Mouse (Mus musculus): ENCODE measurements at regions not wholly inside any gene's neighbourhood (a gene's known extent, or its start where the extent isn't known, plus 50 kb on each side); places are given as distances from the start of the nearest gene placed in this dataset.
"Not testable (repeated sequence)": the region's sequence is repeated elsewhere in the genome, so short reads cannot be mapped to it uniquely, and the experiment has no call there.

GRCm38 (mm10) chr2:162867516-162868029 is 63.8 kb upstream of the Srsf6 start:
- no peak for ATAC-seq (replicated peaks; ENCODE audit: poor library complexity, severe bottlenecking)

GRCm38 (mm10) chr2:162866613-162867314 is 64.6 kb upstream of the Srsf6 start:
- no peak for ATAC-seq (replicated peaks; ENCODE audit: poor library complexity, severe bottlenecking)

- no peak for ATAC-seq (replicated peaks; ENCODE audit: poor library complexity, severe bottlenecking)
Observed at GRCm38 (mm10) chr2:162864571-162864970, 66.8 kb upstream of the Srsf6 start.

- no peak for ATAC-seq (replicated peaks; ENCODE audit: poor library complexity, severe bottlenecking)
Observed at GRCm38 (mm10) chr2:162854606-162855005, 76.7 kb upstream of the Srsf6 start.

- ATAC-seq (replicated peaks; ENCODE audit: poor library complexity, severe bottlenecking), result no peak
Observed at GRCm38 (mm10) chr2:162853576-162853975, 77.8 kb upstream of the Srsf6 start.

GRCm38 (mm10) chr2:162841761-162842160 is 89.6 kb upstream of the Srsf6 start:
- ATAC-seq (replicated peaks; ENCODE audit: poor library complexity, severe bottlenecking), result not testable (repeated sequence)

- no peak for ATAC-seq (replicated peaks; ENCODE audit: poor library complexity, severe bottlenecking)
Observed at GRCm38 (mm10) chr2:162837776-162838175, 93.6 kb upstream of the Srsf6 start.

- ATAC-seq (replicated peaks; ENCODE audit: poor library complexity, severe bottlenecking), result no peak
Observed at GRCm38 (mm10) chr2:162833741-162834140, 97.6 kb upstream of the Srsf6 start.

- peak; percentile 35 for ATAC-seq (replicated peaks; ENCODE audit: poor library complexity, severe bottlenecking)
Observed at GRCm38 (mm10) chr2:162818787-162819186, 112.5 kb upstream of the Srsf6 start.

GRCm38 (mm10) chr2:162814205-162814604 is 117.1 kb upstream of the Srsf6 start:
- ATAC-seq (replicated peaks; ENCODE audit: poor library complexity, severe bottlenecking), result no peak; the same call in 1 of the 2 replicates

GRCm38 (mm10) chr2:162807747-162808146 is 123.6 kb upstream of the Srsf6 start:
- ATAC-seq (replicated peaks; ENCODE audit: poor library complexity, severe bottlenecking), result no peak

- ATAC-seq (replicated peaks; ENCODE audit: poor library complexity, severe bottlenecking), result no peak
Observed at GRCm38 (mm10) chr2:162796528-162796927, 134.8 kb upstream of the Srsf6 start.

GRCm38 (mm10) chr2:162794285-162794684 is 133.3 kb upstream of the Ptprt start:
- no peak for ATAC-seq (replicated peaks; ENCODE audit: poor library complexity, severe bottlenecking)

GRCm38 (mm10) chr2:162791374-162792098 is 130.6 kb upstream of the Ptprt start:
- ATAC-seq (replicated peaks; ENCODE audit: poor library complexity, severe bottlenecking), result no peak

- no peak for ATAC-seq (replicated peaks; ENCODE audit: poor library complexity, severe bottlenecking)
Observed at GRCm38 (mm10) chr2:162784176-162784813, 123.3 kb upstream of the Ptprt start.

GRCm38 (mm10) chr2:162781599-162781998 is 120.7 kb upstream of the Ptprt start:
- no peak for ATAC-seq (replicated peaks; ENCODE audit: poor library complexity, severe bottlenecking)

- ATAC-seq (replicated peaks; ENCODE audit: poor library complexity, severe bottlenecking), result no peak
Observed at GRCm38 (mm10) chr2:162776542-162776941, 115.6 kb upstream of the Ptprt start.

GRCm38 (mm10) chr2:162772520-162772919 is 111.6 kb upstream of the Ptprt start:
- no peak for ATAC-seq (replicated peaks; ENCODE audit: poor library complexity, severe bottlenecking)

- no peak for ATAC-seq (replicated peaks; ENCODE audit: poor library complexity, severe bottlenecking)
Observed at GRCm38 (mm10) chr2:162769711-162770428, 108.9 kb upstream of the Ptprt start.

GRCm38 (mm10) chr2:162764059-162764458 is 103.1 kb upstream of the Ptprt start:
- no peak for ATAC-seq (replicated peaks; ENCODE audit: poor library complexity, severe bottlenecking)
